Mouse (Mus musculus) hindbrain, embryonic 16.5 days (tissue): ENCODE results near the gene Cecr2. TPM values are rescaled to one million over a fixed set of nuclear protein-coding genes. Genes with fewer than 3 reads are reported as not detected.
"Not testable (repeated sequence)": the region's sequence is repeated elsewhere in the genome, so short reads cannot be mapped to it uniquely, and the experiment has no call there.

ENCODE experiments used
- ATAC-seq: fragments of 200-750 bp; cut with Nextera tagmentation; 2 replicates; pipeline ENCODE4 v1.8.0; 2017; ENCODE audit warnings: moderate TSS enrichment, moderate library complexity
- H3K27ac ChIP-seq: fragments of 300-500 bp; sonication (generic); 2 replicates; pipeline ENCODE4 v1.5.1; 2014; ENCODE audit warnings: low read depth, mild to moderate bottlenecking, control low read depth, low read length, moderate library complexity
- H3K27me3 ChIP-seq: fragments of 300-500 bp; sonication (generic); replicated peaks from 2 replicates; pipeline ENCODE4 v1.6.1; 2014; ENCODE audit warnings: low read length; ENCODE audit not compliant: control insufficient read depth, insufficient read depth
- H3K36me3 ChIP-seq: fragments of 300-500 bp; sonication (generic); 2 replicates; pipeline ENCODE4 v1.6.1; 2014; ENCODE audit warnings: mild to moderate bottlenecking, low read length, moderate library complexity, mixed read lengths; ENCODE audit not compliant: control insufficient read depth, insufficient read depth
- H3K4me1 ChIP-seq: fragments of 300-500 bp; sonication (generic); 2 replicates; pipeline ENCODE4 v1.6.1; 2014; ENCODE audit warnings: low read depth, low read length; ENCODE audit not compliant: control insufficient read depth, insufficient read depth
- H3K4me2 ChIP-seq: fragments of 300-500 bp; sonication (generic); 2 replicates; pipeline ENCODE4 v1.6.1; 2014; ENCODE audit warnings: mild to moderate bottlenecking, low read length, control low read depth, moderate library complexity
- H3K4me3 ChIP-seq: fragments of 300-500 bp; sonication (generic); 2 replicates; pipeline ENCODE4 v1.5.1; 2014; ENCODE audit warnings: mild to moderate bottlenecking, low read length, control low read depth, moderate library complexity
- H3K9ac ChIP-seq: fragments of 300-500 bp; sonication (generic); 2 replicates; pipeline ENCODE4 v1.6.1; 2014; ENCODE audit warnings: low read depth, mild to moderate bottlenecking, control low read depth, low read length, moderate library complexity
- H3K9me3 ChIP-seq: fragments of 300-500 bp; sonication (generic); 2 replicates; pipeline ENCODE4 v1.6.1; 2014; ENCODE audit warnings: mild to moderate bottlenecking, low read length, moderate library complexity; ENCODE audit not compliant: control insufficient read depth
- WGBS: fragments of 180-500 bp; shearing (Covaris S2); extraction: QIAGEN DNeasy Blood & Tissue Kit; methylation state at CpG from one replicate; pipeline ENCODE4 v1.1.7; 2014; 5-methylcytosine and 5-hydroxymethylcytosine counted together
- microRNA-seq: library from miRNA; unstranded; fragments of <30 nt; microRNA quantifications from one replicate; pipeline ENCODE4, GENCODE M21; 2017
- polyA plus RNA-seq: library from polyadenylated mRNA; unstranded; fragments of >200 nt; fragmentation: Nextera tagmentation; extraction: Ambion mirVana; gene quantifications from 2 replicates; pipeline ENCODE4 v1.2.1, GENCODE M21; 2015

Cecr2 gene
- polyA plus RNA-seq, 1 experiment from 2014 or later: 1.8 TPM

DNA sequence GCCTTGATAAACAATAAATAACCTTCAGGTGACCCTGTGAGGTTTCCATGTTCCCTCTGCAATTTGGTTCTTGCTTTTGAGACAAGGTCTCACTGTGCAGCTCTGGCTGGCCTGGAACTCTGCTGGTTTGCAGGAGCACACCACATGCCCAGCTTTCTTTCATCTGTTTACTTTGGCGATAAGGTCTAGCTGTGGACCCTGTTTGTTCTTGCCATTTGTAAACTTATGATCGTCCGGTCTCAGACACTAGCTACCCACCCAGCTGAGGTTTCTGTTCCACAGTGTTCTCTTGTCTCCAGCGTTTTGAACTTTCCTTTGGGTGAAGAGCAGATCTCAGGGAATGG, 141.5 kb downstream of the Cecr2 start:
- no peak overlapping the region for H3K9ac ChIP-seq
- no peaks in the 10 kb centered on the region for H3K27me3 ChIP-seq
- H3K36me3 ChIP-seq: peaks cover 45% of the 10 kb centered on the region
- H3K4me1 ChIP-seq: no peaks in the 10 kb centered on the region
- WGBS: 94% methylated on average over 4 of the region's 4 CpGs
- no peaks in the 10 kb centered on the region for H3K9me3 ChIP-seq
- H3K4me2 ChIP-seq: no peak overlapping the region
- no peak overlapping the region for H3K4me3 ChIP-seq
- ATAC-seq: no peak
- H3K27ac ChIP-seq: no peak overlapping the region

- ATAC-seq, H3K9ac ChIP-seq, H3K27me3 ChIP-seq, H3K4me1 ChIP-seq, H3K27ac ChIP-seq, H3K9me3 ChIP-seq, H3K4me3 ChIP-seq, H3K4me2 ChIP-seq: not testable (repeated sequence)
- over 99% methylated on average over 8 of the region's 10 CpGs for WGBS
- H3K36me3 ChIP-seq: peaks cover 24% of the 10 kb centered on the region
These were observed 145.8 kb downstream of the Cecr2 start for GRCm38 (mm10) chr6:120811999-120812398.

- H3K9me3 ChIP-seq: no peaks in the 10 kb centered on the region
- no peak for ATAC-seq
- peaks cover 13% of the 10 kb centered on the region for H3K4me1 ChIP-seq
- no peaks in the 10 kb centered on the region for H3K27me3 ChIP-seq
- WGBS: 96% methylated on average over 2 of the region's 2 CpGs
- H3K27ac ChIP-seq: no peak overlapping the region
- H3K4me3 ChIP-seq: no peak overlapping the region
- peaks cover 13% of the 10 kb centered on the region for H3K36me3 ChIP-seq
- no peak overlapping the region for H3K4me2 ChIP-seq
- no peak overlapping the region for H3K9ac ChIP-seq
These were observed 153.1 kb downstream of the Cecr2 start for GRCm38 (mm10) chr6:120819294-120819693.

- H3K4me2 ChIP-seq: no peak overlapping the region
These were observed 154.0 kb downstream of the Cecr2 start for GRCm38 (mm10) chr6:120820144-120820543.

More at GRCm38 (mm10) chr6:120820144-120820543, 154.0 kb downstream of the Cecr2 start:
- Histone ChIP-seq H3K9ac (no peak overlapping the region), H3K9me3 (no peaks in the 10 kb centered on the region), H3K27ac (no peak overlapping the region), H3K4me1 (peaks cover 13% of the 10 kb centered on the region), H3K36me3 (peaks cover 13% of the 10 kb centered on the region), H3K4me3 (no peak overlapping the region), H3K27me3 (no peaks in the 10 kb centered on the region)
- 85% methylated on average over 5 of the region's 5 CpGs for WGBS
- ATAC-seq: no peak

Small RNA genes within 50 kb of the gene (microRNA-seq; reads per million reads assigned to microRNA genes)
- not detected for gene Gm25193

Other genes starting within 250 kb of the Cecr2 start
- 4.9 and 6.1 TPM in 2 replicates for gene Il17ra, start 203.1 kb upstream of the Cecr2 start, polyA plus RNA-seq
- gene Tmem121b, start 172.6 kb upstream of the Cecr2 start, polyA plus RNA-seq: 2.6 and 2.7 TPM in 2 replicates
- 16.1 and 16.6 TPM in 2 replicates for gene Hdhd5, start 135.1 kb upstream of the Cecr2 start, polyA plus RNA-seq
- gene Slc25a18, start 107.2 kb downstream of the Cecr2 start, polyA plus RNA-seq: 28.4 and 35.8 TPM in 2 replicates
- gene Atp6v1e1, start 156.4 kb downstream of the Cecr2 start, polyA plus RNA-seq: 290 and 313 TPM in 2 replicates
- 27.2 and 27.3 TPM in 2 replicates for gene Bcl2l13, start 169.8 kb downstream of the Cecr2 start, polyA plus RNA-seq